13 mouse cellular contexts compared by ENCODE assay signal in the genomic region with DNA sequence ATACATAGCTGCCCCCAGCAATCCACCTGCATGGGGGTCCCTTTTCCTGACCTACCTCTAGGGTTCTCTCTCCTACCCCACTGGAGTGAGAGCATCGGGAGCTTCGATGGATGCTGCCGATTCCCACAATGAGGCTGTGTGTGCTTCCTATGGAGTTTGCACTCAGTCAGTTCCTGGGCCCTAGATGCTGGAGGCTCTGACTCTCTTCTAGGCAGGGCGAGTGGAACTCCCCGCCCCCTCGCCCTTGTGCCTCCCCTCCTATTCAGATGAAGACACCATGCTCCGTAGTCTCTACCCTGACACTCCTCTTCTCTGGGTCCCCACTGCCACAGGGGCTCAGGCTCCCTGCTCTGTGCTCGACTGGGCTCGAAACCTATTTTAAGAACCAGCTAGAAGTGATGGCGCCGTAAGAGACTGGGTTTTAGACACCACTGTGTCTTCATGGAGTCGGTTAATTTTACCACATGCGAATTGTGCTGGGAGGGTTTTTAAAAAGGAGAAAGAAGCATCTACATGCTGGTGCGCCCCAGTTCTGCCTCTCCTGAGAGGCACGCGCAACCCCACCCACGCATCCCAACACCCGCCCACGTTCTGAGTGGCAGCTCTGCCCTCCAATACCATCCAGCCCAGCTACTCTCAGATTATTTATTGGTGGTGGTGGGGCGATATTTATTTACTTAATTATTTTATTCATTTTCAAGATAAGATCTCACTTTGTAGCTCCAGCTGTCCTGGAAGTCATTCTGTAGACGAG. TPM values are rescaled to one million over a fixed set of nuclear protein-coding genes. Genes with fewer than 3 reads are reported as not detected.
A peak's percentile ranks its signal among the peaks of the same experiment; 100 is the strongest.
DNase-seq lines count a peak whose midpoint lies in the region; ATAC-seq and TF ChIP-seq lines count a peak whose summit lies in the region.
"Had no signal": no experiment of that assay in that cellular context is flagged by ENCODE, and none has a peak within 500 bp of the region (broad histone marks: within the 10 kb centered on the region; RNA-seq: fewer than 3 reads in every experiment).

No protein-coding gene starts in this region.

- H3K27me3 ChIP-seq in kidney, adult 2 months (replicated peaks; ENCODE audit: control insufficient read depth, insufficient read depth, low read length) = no peaks in the 10 kb centered on the region
- H3K27me3 ChIP-seq in intestine, embryonic 16.5 days (replicated peaks; ENCODE audit: control insufficient read depth, insufficient read depth, low read length) = no peaks in the 10 kb centered on the region
- H3K27me3 ChIP-seq in liver, embryonic 15.5 days = no peaks in the 10 kb centered on the region

- no peak overlapping the region for H3K4me3 ChIP-seq in kidney, adult 2 months (ENCODE audit: insufficient read depth, low read depth, low read length)
- H3K4me3 ChIP-seq in intestine, embryonic 16.5 days (ENCODE audit: low read length) = no peak overlapping the region
- no peak overlapping the region for H3K4me3 ChIP-seq in liver, embryonic 15.5 days (replicated peaks)
- H3K4me3 ChIP-seq: midbrain, embryonic 12.5 days had no signal

- no peak for TF ChIP-seq POLR2A in kidney, adult 2 months (IDR thresholded peaks at IDR 0.05; ENCODE audit: low read depth, low read length)

- ATAC-seq in intestine, embryonic 16.5 days = peak; percentile 47
- ATAC-seq in liver, embryonic 15.5 days (ENCODE audit: insufficient read depth) = no peak
- ATAC-seq: CD4-positive, CD25-positive, alpha-beta regulatory T cell, adult 4 months had no signal

- WGBS in kidney, adult 2 months = 52% methylated on average over 21 of the region's 21 CpGs
- 64% methylated on average over 21 of the region's 21 CpGs for WGBS in intestine, embryonic 16.5 days
- 74% methylated on average over 21 of the region's 21 CpGs for WGBS in liver, embryonic 15.5 days (ENCODE audit: insufficient replicate concordance)

- peak overlapping the region; percentile 22; the same call in 1 of the 2 replicates for H3K4me2 ChIP-seq in intestine, embryonic 16.5 days (ENCODE audit: low read depth, low read length)
- peak overlapping the region; percentile 3; the same call in 1 of the 2 replicates for H3K4me2 ChIP-seq in liver, embryonic 15.5 days
- H3K4me2 ChIP-seq: hindbrain, embryonic 14.5 days; midbrain, embryonic 12.5 days had no signal

- H3K36me3 ChIP-seq in kidney, adult 2 months (ENCODE audit: control insufficient read depth, insufficient read depth, low read length) = no peaks in the 10 kb centered on the region
- H3K36me3 ChIP-seq in intestine, embryonic 16.5 days (ENCODE audit: control insufficient read depth, insufficient read depth, low read length) = no peaks in the 10 kb centered on the region
- no peaks in the 10 kb centered on the region for H3K36me3 ChIP-seq in liver, embryonic 15.5 days (replicated peaks)
- H3K36me3 ChIP-seq: midbrain, embryonic 12.5 days had no signal

- no peak for TF ChIP-seq CTCF in kidney, adult 2 months (conservative IDR thresholded peaks at IDR 0.05; ENCODE audit: insufficient read depth, insufficient read length, low read depth, low read length)

- H3K9ac ChIP-seq in intestine, embryonic 16.5 days (ENCODE audit: low read depth, low read length) = peak overlapping the region; percentile 40
- no peak overlapping the region for H3K9ac ChIP-seq in liver, embryonic 15.5 days
- H3K9ac ChIP-seq: hindbrain, embryonic 14.5 days; midbrain, embryonic 12.5 days had no signal

- H3K27ac ChIP-seq in kidney, adult 2 months (ENCODE audit: insufficient read depth, low read depth, low read length) = peak overlapping the region; percentile 95
- peak overlapping the region; percentile 91 for H3K27ac ChIP-seq in intestine, embryonic 16.5 days (ENCODE audit: low read length)
- peak overlapping the region; percentile 29 for H3K27ac ChIP-seq in liver, embryonic 15.5 days (replicated peaks)
- H3K27ac ChIP-seq: hindbrain, embryonic 14.5 days; midbrain, embryonic 12.5 days had no signal

- peaks cover 47% of the 10 kb centered on the region for H3K4me1 ChIP-seq in kidney, adult 2 months (ENCODE audit: control insufficient read depth, insufficient read depth, low read length)
- H3K4me1 ChIP-seq in intestine, embryonic 16.5 days (ENCODE audit: control insufficient read depth, insufficient read depth, low read length) = peaks cover 29% of the 10 kb centered on the region
- peaks cover 16% of the 10 kb centered on the region for H3K4me1 ChIP-seq in liver, embryonic 15.5 days (replicated peaks)
- H3K4me1 ChIP-seq: midbrain, embryonic 12.5 days had no signal

- no peaks in the 10 kb centered on the region for H3K9me3 ChIP-seq in intestine, embryonic 16.5 days (ENCODE audit: control insufficient read depth, low read length)
- no peaks in the 10 kb centered on the region for H3K9me3 ChIP-seq in liver, embryonic 15.5 days (replicated peaks)
- H3K9me3 ChIP-seq: midbrain, embryonic 12.5 days had no signal

- DNase-seq in kidney, adult 2 months = peak; percentile 16
- DNase-seq in kidney, adult 18-20 months = no peak
- peak; percentile 50 for DNase-seq in ES-CJ7 (ENCODE audit: low read depth, low spot score)
- DNase-seq in thymus, postnatal 14 days = no peak
- DNase-seq in heart, postnatal 10 days = no peak
- DNase-seq in neural tube, embryonic 10.5 days (ENCODE audit: extremely low spot score, low spot score) = no peak
- DNase-seq: gastrocnemius, postnatal 14 days; thymus, postnatal 4 days had no signal

- intact Hi-C loops in heart, postnatal 10 days (cut with DNase I) = no loop called here

RNA-seq across cellular contexts. Expression of a gene that starts 7.5 kb away (rescaled TPM):
- 29.5 and 34.2 TPM in 2 replicates for polyA plus RNA-seq in kidney, adult 2 months (2012; rRNA removed)
- polyA plus RNA-seq in intestine, embryonic 16.5 days (2015; fragmentation: Nextera tagmentation; extraction: Ambion mirVana) = 5.3 and 6.3 TPM in 2 replicates
- 4.3 and 5.2 TPM in 2 replicates for polyA plus RNA-seq in liver, embryonic 15.5 days (2015; fragmentation: Nextera tagmentation; extraction: Ambion mirVana)
- total RNA-seq in heart, postnatal 10 days (2021) = 1 to 10 TPM; 1.6 to 1.8 TPM

RNA-seq across cellular contexts. Expression of a gene that starts 33.3 kb away (rescaled TPM):
- 114 and 125 TPM in 2 replicates for polyA plus RNA-seq in kidney, adult 2 months (2012; rRNA removed)
- polyA plus RNA-seq in intestine, embryonic 16.5 days (2015; fragmentation: Nextera tagmentation; extraction: Ambion mirVana) = 183 and 195 TPM in 2 replicates
- polyA plus RNA-seq in liver, embryonic 15.5 days (2015; fragmentation: Nextera tagmentation; extraction: Ambion mirVana) = 44.3 and 49.3 TPM in 2 replicates
- total RNA-seq in heart, postnatal 10 days (2021) = 10 to 100 TPM; 88.8 to 96.4 TPM

RNA-seq across cellular contexts. Expression of a gene that starts 34.5 kb away (rescaled TPM):
- not detected in 2 replicates for polyA plus RNA-seq in kidney, adult 2 months (2012; rRNA removed)
- polyA plus RNA-seq in intestine, embryonic 16.5 days (2015; fragmentation: Nextera tagmentation; extraction: Ambion mirVana) = 33.9 and 44.0 TPM in 2 replicates
- polyA plus RNA-seq in liver, embryonic 15.5 days (2015; fragmentation: Nextera tagmentation; extraction: Ambion mirVana) = not detected in 2 replicates
- not detected for total RNA-seq in heart, postnatal 10 days (2021)
- total RNA-seq: gastrocnemius, postnatal 14 days had no signal
- polyA plus RNA-seq: CD4-positive, CD25-positive, alpha-beta regulatory T cell, adult 4 months; hindbrain, embryonic 14.5 days had no signal

RNA-seq across cellular contexts. Expression of a gene that starts 59.6 kb away (rescaled TPM):
- polyA plus RNA-seq in kidney, adult 2 months (2012; rRNA removed) = 39.1 and 43.0 TPM in 2 replicates
- 2.3 and 2.5 TPM in 2 replicates for polyA plus RNA-seq in intestine, embryonic 16.5 days (2015; fragmentation: Nextera tagmentation; extraction: Ambion mirVana)
- polyA plus RNA-seq in liver, embryonic 15.5 days (2015; fragmentation: Nextera tagmentation; extraction: Ambion mirVana) = 25.0 and 26.4 TPM in 2 replicates
- total RNA-seq in heart, postnatal 10 days (2021) = 10 to 100 TPM; 33.7 to 37.2 TPM

Comparison
In these comparisons a context has a peak if more than half of its experiments do, and no peak if none do; other contexts are left out.
1. DNase-seq: peak in kidney, adult 2 months (single experiment) and ES-CJ7 (single experiment); none in kidney, adult 18-20 months (single experiment), thymus, postnatal 14 days (single experiment), heart, postnatal 10 days (0 of 2) and neural tube, embryonic 10.5 days (single experiment).
2. H3K27ac ChIP-seq: peak in every context shown above with its lines; median percentile 95 in kidney, adult 2 months; 91 in intestine, embryonic 16.5 days; 29 in liver, embryonic 15.5 days.
3. RNA of a gene that starts 34.5 kb away (polyA plus RNA-seq): 33.9 to 44.0 TPM in intestine, embryonic 16.5 days; not detected in liver, embryonic 15.5 days and not detected in kidney, adult 2 months; every median in the first group is over 10 times any median in the second.